Mouse (Mus musculus) lung, adult 2 months (tissue): ENCODE results near the gene Myh9. TPM values are rescaled to one million over a fixed set of nuclear protein-coding genes. Genes with fewer than 3 reads are reported as not detected.

Experiments used
- DNase-seq: peaks from one replicate; pipeline ENCODE4 v3.0.0; 2022
- H3K4me1 ChIP-seq: fragments of 200-500 bp; 2 replicates; pipeline ENCODE4 v1.6.1; 2011; ENCODE audit warnings: low read length; ENCODE audit not compliant: control insufficient read depth, insufficient read depth
- H3K4me3 ChIP-seq: fragments of 200-500 bp; replicated peaks from 2 replicates; pipeline ENCODE3; 2011; ENCODE audit warnings: low read depth, mild to moderate bottlenecking, control low read depth, low read length; ENCODE audit errors: extremely low read depth
- CTCF ChIP-seq: fragments of 200-500 bp; IDR thresholded peaks from 2 replicates; pipeline ENCODE4 v1.5.1; 2011; ENCODE audit warnings: mild to moderate bottlenecking, low read length, control low read depth; ENCODE audit not compliant: insufficient read depth
- POLR2A ChIP-seq: fragments of 200-500 bp; IDR thresholded peaks from 2 replicates; pipeline ENCODE4 v1.6.1; 2011; ENCODE audit warnings: low read depth, mild to moderate bottlenecking, control low read depth, low read length, borderline replicate concordance; ENCODE audit errors: extremely low read depth
- WGBS: fragments of 180-500 bp; shearing (Covaris S2); methylation state at CpG from one replicate; pipeline ENCODE4 v1.1.7; 2018; 5-methylcytosine and 5-hydroxymethylcytosine counted together
- polyA plus RNA-seq: library from polyadenylated mRNA; depleted of rRNA; stranded (reverse); fragments of >200 nt; gene quantifications from 2 replicates; pipeline ENCODE4 v1.2.3, GENCODE M21; 2012; rRNA removed

Gene Myh9
- polyA plus RNA-seq: 133 and 162 TPM in 2 replicates

DNA sequence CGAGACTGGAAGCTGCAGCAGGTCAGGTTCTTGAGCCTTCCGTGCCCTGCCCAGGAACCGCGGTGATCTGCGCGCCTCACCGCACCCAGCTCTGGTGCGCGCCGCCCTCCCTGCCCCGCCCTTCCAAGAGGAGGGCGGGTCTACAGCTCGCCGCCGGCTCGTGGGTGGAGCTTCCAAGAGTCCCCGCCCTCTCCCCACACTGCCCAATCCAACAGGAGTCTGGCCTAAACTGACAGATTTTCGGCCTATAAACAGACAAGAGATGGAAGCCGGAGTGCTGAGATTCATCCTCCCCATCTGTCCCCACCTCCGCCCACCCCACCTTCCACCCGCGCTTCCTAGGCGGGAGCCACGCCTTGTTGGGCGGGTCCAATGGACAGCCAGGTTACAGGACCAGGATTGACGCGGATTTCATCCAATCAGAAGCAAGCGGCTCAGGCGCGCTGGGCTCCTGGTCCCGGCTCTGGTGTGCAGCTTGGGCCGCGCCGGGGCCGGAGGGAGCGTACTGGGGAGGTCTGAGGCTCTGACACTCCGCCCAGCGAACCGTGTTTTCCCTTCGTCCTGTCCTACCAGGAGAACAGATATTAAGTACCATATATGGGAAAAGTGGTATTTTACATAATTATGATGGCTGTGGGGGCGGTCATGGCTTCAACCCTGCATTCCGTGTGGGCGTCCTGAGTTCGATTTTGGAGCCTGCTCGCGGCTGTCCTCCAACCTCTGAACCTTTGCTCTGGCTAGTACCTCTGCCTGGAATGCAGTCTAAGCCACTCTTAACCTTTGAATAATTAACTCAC is at the start of gene Myh9:
Myh9 (minus strand) TSS at position 129 of the 797 bp plus-strand sequence.
- TF ChIP-seq CTCF (no peak), POLR2A (peak; percentile 97)
- peak within 1 kb of the TSS; percentile 93 for H3K4me3 ChIP-seq
- DNase-seq: peak; percentile 99
- WGBS: under 1% methylated on average over 46 of the region's 46 CpGs
- H3K4me1 ChIP-seq: peaks cover 23% of the 10 kb centered on the region

DNA sequence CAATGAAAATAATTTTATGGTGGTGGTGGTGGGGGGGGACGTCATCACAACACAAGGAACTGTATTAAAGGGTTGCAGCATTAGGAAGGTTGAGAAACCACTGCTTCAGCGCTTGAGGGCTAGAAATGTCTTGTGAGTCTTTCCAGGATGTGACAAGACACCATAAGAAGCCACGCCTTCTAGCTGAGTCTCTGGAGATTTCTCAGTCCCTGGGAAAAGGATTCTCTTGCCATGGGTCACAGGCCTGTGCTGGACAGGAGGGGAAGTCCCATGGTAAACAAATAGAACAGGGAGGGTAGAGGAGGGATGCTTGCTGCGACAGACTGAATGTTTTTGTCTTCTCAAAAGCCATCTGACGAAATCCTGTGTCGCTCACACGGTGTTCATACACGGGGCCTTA is 49.8 kb upstream of the Myh9 start:
- Histone ChIP-seq H3K4me1 (peaks cover 9% of the 10 kb centered on the region), H3K4me3 (no peak overlapping the region)
- WGBS: 44% methylated on average over 8 of the region's 8 CpGs
- TF ChIP-seq CTCF (no peak), POLR2A (no peak)
- no peak for DNase-seq

DNA sequence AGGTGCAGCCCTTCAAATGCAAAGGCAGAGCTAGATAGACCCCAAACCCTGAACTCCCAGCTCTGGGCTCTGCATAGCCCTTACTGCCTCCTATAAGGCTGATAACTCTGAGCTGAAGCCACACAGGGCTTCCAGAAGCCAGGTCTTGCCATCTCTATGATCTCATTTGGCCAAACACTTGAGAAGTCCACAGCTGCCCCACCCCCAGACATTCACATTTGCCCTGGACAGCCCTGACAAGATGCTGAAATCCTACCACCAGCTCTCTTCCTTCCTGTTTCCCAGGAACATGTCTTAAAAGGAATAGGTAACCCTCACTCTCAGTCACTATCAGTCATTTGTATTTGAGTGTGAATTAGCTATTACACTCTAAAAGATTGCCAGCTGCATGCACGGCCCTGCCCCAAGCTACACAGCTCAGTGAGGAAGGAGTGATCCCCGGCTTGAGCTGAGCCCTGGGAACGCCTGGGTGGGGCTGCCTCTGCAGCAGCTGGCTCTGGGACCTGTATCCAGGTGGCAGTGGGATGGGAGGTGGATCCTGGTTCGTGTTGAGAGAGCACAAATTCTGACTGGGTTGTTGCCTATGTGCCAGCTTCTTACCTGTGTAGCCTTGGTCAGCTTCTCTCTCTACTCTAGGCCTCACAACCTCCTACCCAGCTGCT is 47.9 kb upstream of the Myh9 start:
- no peak for TF ChIP-seq POLR2A
- no peak for TF ChIP-seq CTCF
- 61% methylated on average over 4 of the region's 4 CpGs for WGBS
- Histone ChIP-seq H3K4me1 (peaks cover 9% of the 10 kb centered on the region), H3K4me3 (no peak overlapping the region)
- peak; percentile 50 for DNase-seq

DNA sequence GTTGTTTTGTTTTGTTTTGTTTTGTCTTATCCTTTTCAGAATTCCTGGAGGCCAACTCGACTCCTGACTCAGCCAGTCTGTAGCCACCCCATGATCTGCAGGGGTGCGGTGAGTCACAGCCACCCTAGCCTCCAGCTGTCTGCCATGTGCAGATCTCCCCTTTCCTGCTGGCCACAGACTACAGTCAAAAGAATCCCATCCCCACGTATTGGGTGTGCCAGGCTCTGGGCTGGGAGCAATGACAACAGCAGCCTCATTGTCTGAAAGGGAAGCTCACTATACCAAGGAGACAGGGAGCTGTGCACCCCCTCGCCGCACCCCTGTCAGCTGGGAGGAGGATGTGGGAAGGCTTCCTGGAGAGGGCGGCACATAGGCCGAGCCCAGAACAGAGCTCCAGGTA is 46.3 kb upstream of the Myh9 start:
- DNase-seq: peak; percentile 23
- H3K4me1 ChIP-seq: peaks cover 11% of the 10 kb centered on the region
- TF ChIP-seq CTCF (no peak), POLR2A (no peak)
- WGBS: 50% methylated on average over 7 of the region's 7 CpGs
- H3K4me3 ChIP-seq: no peak overlapping the region

DNA sequence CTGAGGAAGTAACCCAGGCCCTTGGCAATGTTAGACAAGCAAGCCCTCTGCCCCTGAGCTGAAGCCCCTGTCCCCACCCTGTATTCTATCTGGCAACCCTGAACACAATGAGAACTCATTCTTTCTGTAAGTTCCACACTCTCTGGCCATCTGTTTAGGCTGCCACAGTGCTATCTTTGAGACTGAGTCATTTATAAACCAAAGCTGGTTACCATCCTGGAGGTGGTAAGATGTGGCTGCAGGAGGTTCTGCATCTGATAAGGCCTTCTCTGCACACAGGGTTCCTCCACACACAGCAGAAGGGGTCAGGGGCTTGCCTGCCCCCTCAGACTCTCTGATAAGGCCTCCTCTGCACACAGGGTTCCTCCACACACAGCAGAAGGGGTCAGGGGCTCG is 45.1 kb upstream of the Myh9 start:
- H3K4me3 ChIP-seq: no peak overlapping the region
- 68% methylated on average over 1 of the region's 1 CpGs for WGBS
- peaks cover 9% of the 10 kb centered on the region for H3K4me1 ChIP-seq
- TF ChIP-seq CTCF (no peak), POLR2A (no peak)
- no peak for DNase-seq

DNA sequence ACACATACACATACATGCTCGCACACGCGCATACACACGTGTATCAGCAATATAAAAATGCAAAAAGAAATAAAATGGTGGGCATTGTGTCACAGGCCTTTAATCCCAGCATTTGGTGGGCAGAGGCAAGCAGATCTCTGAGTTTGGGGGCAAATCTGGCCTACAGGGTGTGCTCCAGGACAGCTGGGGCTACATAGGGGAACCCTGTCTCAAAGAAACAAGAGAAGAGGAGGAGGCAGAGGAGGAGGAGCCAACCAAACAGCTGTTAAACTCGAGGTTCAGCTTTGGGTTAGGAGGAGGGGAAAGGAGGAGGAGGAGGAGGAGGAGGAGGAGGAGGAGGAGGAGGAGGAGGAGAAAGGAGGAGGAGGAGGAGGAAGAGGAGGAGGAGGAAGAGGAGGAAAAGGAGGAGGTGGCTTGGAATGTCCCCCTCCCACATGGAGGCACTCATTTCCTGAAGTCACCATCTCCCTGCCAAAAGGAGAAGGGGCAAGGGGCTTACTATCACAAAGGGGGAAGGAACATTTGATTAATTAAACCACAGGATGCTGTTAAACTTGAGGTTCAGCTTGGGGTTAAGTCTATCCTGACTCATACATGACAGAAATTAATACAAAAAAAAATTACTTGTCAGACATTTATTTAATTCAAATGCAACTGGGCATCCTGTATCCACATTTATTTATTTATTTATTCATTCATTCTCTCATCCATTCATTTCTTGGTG is 44.6 kb upstream of the Myh9 start:
- WGBS: 96% methylated on average over 4 of the region's 5 CpGs
- TF ChIP-seq CTCF (no peak), POLR2A (no peak)
- Histone ChIP-seq H3K4me3 (no peak overlapping the region), H3K4me1 (peaks cover 9% of the 10 kb centered on the region)
- DNase-seq: no peak

DNA sequence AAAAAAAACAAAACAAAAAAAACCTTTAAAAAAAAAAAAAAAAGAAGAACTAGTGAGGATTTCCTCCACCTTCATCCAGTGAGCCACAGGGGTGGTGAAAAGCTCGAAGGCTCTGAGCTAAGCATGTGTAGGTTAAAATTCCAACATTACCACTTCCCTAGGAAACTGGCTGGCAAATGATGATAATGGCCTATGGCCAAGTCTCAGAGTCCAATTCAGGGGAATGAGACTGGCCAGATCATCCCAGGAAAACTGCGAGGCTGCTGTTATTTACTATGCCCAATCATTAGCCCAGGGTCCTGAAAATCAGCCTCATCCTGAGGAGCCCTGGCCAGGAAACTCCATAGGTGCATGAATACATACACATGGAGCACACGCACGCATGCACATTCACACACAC is 44.0 kb upstream of the Myh9 start:
- no peak for TF ChIP-seq CTCF
- TF ChIP-seq POLR2A: no peak
- WGBS: 67% methylated on average over 4 of the region's 4 CpGs
- no peak overlapping the region for H3K4me3 ChIP-seq
- DNase-seq: no peak
- peaks cover 7% of the 10 kb centered on the region for H3K4me1 ChIP-seq

DNA sequence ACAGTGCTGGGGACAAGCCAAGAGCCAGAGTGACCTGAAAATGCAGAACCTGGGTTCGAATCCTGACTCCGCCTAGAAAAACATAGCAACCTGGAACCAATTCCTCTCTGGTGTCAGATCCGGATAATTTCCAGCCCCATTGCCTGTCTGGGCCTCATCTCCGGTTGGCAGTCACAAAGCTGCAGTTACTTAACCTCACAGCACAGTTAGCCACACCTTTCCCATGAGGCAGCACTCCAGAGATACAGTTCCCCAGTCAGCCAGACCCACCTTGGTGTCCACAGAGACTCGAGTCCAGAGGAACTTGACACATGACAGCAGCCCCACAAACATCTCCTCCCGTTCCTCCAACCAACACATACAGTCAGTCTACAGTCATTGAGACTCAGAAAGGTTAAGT is 43.2 kb upstream of the Myh9 start:
- no peak for DNase-seq
- Histone ChIP-seq H3K4me3 (no peak overlapping the region), H3K4me1 (peaks cover 7% of the 10 kb centered on the region)
- TF ChIP-seq CTCF (no peak), POLR2A (no peak)
- 77% methylated on average over 6 of the region's 6 CpGs for WGBS

DNA sequence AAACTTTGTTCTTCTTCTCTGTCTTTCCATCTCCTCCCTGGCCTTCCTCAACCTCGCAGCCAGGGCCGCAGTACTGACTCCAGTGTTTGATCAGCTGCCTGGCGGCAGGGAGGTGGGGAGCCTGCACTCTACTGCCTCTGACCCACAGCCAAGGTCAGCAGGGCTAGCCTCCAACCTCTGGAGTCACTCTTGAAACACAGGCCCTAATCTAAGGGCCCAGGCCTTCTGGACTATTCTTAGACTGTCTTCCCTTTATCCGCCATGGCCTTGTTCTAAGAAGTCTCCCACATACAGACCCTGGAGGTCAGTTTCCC is 41.7 kb upstream of the Myh9 start:
- Histone ChIP-seq H3K4me1 (peaks cover 7% of the 10 kb centered on the region), H3K4me3 (no peak overlapping the region)
- TF ChIP-seq POLR2A: no peak
- TF ChIP-seq CTCF: no peak
- 63% methylated on average over 4 of the region's 4 CpGs for WGBS
- DNase-seq: peak; percentile 50

DNA sequence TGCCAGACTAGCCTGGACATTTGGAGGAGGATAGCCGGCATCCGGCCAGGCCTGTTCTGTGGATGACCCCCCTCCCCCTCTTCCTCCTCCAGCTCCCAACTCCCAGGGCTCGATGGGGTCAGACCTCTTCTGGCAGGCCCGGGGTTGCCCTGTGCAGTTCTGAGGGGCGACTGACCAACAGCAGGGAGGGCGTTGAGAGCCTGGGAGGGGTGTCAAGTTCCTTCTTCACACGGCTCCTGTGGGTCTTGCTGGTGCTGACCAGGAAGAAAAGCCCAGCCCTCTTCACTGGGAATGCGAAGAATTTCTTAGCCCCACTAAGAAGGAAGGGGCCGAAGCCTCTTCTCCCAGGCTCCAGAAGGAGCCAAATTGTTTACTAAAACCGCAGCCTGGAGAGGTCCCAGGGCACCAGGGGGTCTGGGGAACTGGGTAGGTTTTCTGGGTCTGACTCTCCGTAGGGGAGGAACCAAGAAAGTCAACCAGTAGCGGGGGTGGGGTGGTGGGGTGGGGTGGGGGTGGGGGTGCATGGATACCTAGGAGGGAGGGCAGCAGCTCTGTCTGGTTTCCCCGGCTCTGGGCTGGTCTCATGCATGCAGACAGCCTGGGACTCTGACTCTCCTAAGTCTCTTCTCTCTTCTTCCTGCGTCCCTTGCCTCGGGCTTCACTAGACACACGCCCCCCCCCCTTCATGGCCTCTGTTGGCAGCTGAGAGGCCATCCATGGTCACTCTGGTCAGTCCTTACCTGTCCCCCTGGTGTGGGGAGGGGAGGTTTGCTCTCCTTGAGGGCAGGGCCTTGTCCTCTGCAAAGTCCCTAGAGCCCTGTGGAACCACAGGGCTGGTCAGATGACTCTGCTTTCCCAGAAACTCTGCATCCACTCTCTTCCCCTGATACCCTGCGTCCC is 41.1 kb upstream of the Myh9 start:
- TF ChIP-seq POLR2A (0 out of 2 replicates have a peak, but pooled peaks have one; percentile 1), CTCF (no peak)
- peaks cover 7% of the 10 kb centered on the region for H3K4me1 ChIP-seq
- WGBS: 31% methylated on average over 16 of the region's 17 CpGs
- peak; percentile 66 for DNase-seq
- H3K4me3 ChIP-seq: no peak overlapping the region
